11 mouse cellular contexts compared by ENCODE assay signal in genomic region chr3:65124975-65125374, GRCm38 (mm10). TPM values are rescaled to one million over a fixed set of nuclear protein-coding genes. Genes with fewer than 3 reads are reported as not detected.
DNase-seq lines count a peak whose midpoint lies in the region; ATAC-seq lines count a peak whose summit lies in the region.
"Had no signal": no experiment of that assay in that cellular context is flagged by ENCODE, and none has a peak within 500 bp of the region (broad histone marks: within the 10 kb centered on the region; RNA-seq: fewer than 3 reads in every experiment).

No protein-coding gene starts in this region.

- intact Hi-C loops in left cerebral cortex, postnatal 10 days (cut with DNase I) = no loop called here
- intact Hi-C loops in heart, postnatal 10 days (cut with DNase I) = no loop called here

- peak; percentile 81 for ATAC-seq in forebrain, embryonic 15.5 days (replicated peaks)
- ATAC-seq in forebrain, embryonic 12.5 days (ENCODE audit: low FRiP score) = no peak
- ATAC-seq in heart, embryonic 11.5 days (replicated peaks; ENCODE audit: insufficient number of reproducible peaks, low FRiP score, low TSS enrichment) = no peak

- no peak overlapping the region for H3K9ac ChIP-seq in forebrain, embryonic 15.5 days (replicated peaks)
- H3K9ac ChIP-seq in forebrain, embryonic 12.5 days = no peak overlapping the region
- no peak overlapping the region for H3K9ac ChIP-seq in heart, embryonic 11.5 days (ENCODE audit: low read depth, low read length)
- H3K9ac ChIP-seq: liver, embryonic 15.5 days; neural tube, embryonic 15.5 days had no signal

- H3K27me3 ChIP-seq in forebrain, embryonic 15.5 days = no peaks in the 10 kb centered on the region
- H3K27me3 ChIP-seq in forebrain, embryonic 12.5 days = no peaks in the 10 kb centered on the region
- no peaks in the 10 kb centered on the region for H3K27me3 ChIP-seq in heart, embryonic 11.5 days (ENCODE audit: control insufficient read depth, insufficient read depth, low read length)
- H3K27me3 ChIP-seq: liver, embryonic 15.5 days; neural tube, embryonic 15.5 days had no signal

- H3K4me2 ChIP-seq in forebrain, embryonic 15.5 days (replicated peaks) = no peak overlapping the region
- no peak overlapping the region for H3K4me2 ChIP-seq in forebrain, embryonic 12.5 days
- no peak overlapping the region for H3K4me2 ChIP-seq in heart, embryonic 11.5 days
- H3K4me2 ChIP-seq: liver, embryonic 15.5 days; neural tube, embryonic 15.5 days had no signal

- no peak overlapping the region for H3K27ac ChIP-seq in forebrain, embryonic 15.5 days (replicated peaks)
- H3K27ac ChIP-seq in forebrain, embryonic 12.5 days = no peak overlapping the region
- H3K27ac ChIP-seq in heart, embryonic 11.5 days (ENCODE audit: low read depth, low read length) = no peak overlapping the region
- H3K27ac ChIP-seq: liver, embryonic 15.5 days; neural tube, embryonic 15.5 days had no signal

- no peaks in the 10 kb centered on the region for H3K9me3 ChIP-seq in forebrain, embryonic 15.5 days
- H3K9me3 ChIP-seq in forebrain, embryonic 12.5 days = no peaks in the 10 kb centered on the region
- H3K9me3 ChIP-seq in heart, embryonic 11.5 days (replicated peaks; ENCODE audit: control insufficient read depth, low read length) = no peaks in the 10 kb centered on the region
- H3K9me3 ChIP-seq: liver, embryonic 15.5 days; neural tube, embryonic 15.5 days had no signal

- whole genome bisulfite sequencing in forebrain, embryonic 15.5 days = 62% methylated on average over 3 of the region's 3 CpGs
- WGBS in forebrain, embryonic 12.5 days = 88% methylated on average over 3 of the region's 3 CpGs
- 67% methylated on average over 3 of the region's 3 CpGs for WGBS in heart, embryonic 11.5 days (ENCODE audit: insufficient replicate concordance)

- H3K36me3 ChIP-seq in forebrain, embryonic 15.5 days = no peaks in the 10 kb centered on the region
- no peaks in the 10 kb centered on the region for H3K36me3 ChIP-seq in forebrain, embryonic 12.5 days (replicated peaks)
- no peaks in the 10 kb centered on the region for H3K36me3 ChIP-seq in heart, embryonic 11.5 days (ENCODE audit: control insufficient read depth, insufficient read depth, low read length)
- H3K36me3 ChIP-seq: liver, embryonic 15.5 days; neural tube, embryonic 15.5 days had no signal

- DNase-seq in NIH3T3 (ENCODE audit: low read depth) = peak; percentile 72
- DNase-seq in cerebellum, postnatal 14 days = peak; percentile 86 to 93
- peak; percentile 33 to 73 for DNase-seq in left cerebral cortex, postnatal 10 days (ENCODE audit: extremely low spot score in 1 of 2, low spot score in 2 of 2)
- no peak for DNase-seq in retina, embryonic 14.5 days (ENCODE audit: low spot score)
- no peak for DNase-seq in heart, postnatal 10 days

- no peak overlapping the region for H3K4me3 ChIP-seq in forebrain, embryonic 15.5 days
- H3K4me3 ChIP-seq in forebrain, embryonic 12.5 days (replicated peaks) = no peak overlapping the region
- H3K4me3 ChIP-seq in heart, embryonic 11.5 days (ENCODE audit: low read depth, low read length) = no peak overlapping the region
- H3K4me3 ChIP-seq: liver, embryonic 15.5 days; neural tube, embryonic 15.5 days had no signal

- H3K4me1 ChIP-seq in forebrain, embryonic 15.5 days = no peaks in the 10 kb centered on the region
- H3K4me1 ChIP-seq in forebrain, embryonic 12.5 days = no peaks in the 10 kb centered on the region
- no peaks in the 10 kb centered on the region for H3K4me1 ChIP-seq in heart, embryonic 11.5 days (ENCODE audit: control insufficient read depth, insufficient read depth, low read length)
- H3K4me1 ChIP-seq: liver, embryonic 15.5 days; neural tube, embryonic 15.5 days had no signal

RNA-seq across cellular contexts. Expression of gene Kcnab1, which starts 15.8 kb away (rescaled TPM):
- 6.5 TPM in 2 replicates for polyA plus RNA-seq in forebrain, embryonic 15.5 days (2015; fragmentation: Nextera tagmentation; extraction: Ambion mirVana)
- 3.3 and 3.6 TPM in 2 replicates for polyA plus RNA-seq in forebrain, embryonic 12.5 days (2016; fragmentation: Nextera tagmentation; extraction: Ambion mirVana)
- total RNA-seq in left cerebral cortex, postnatal 10 days (2021) = 10 to 100 TPM; 47.1 to 56.0 TPM
- 1 to 10 TPM; 4.0 to 4.6 TPM for total RNA-seq in heart, postnatal 10 days (2021)
- polyA plus RNA-seq in heart, embryonic 11.5 days (2014; fragmentation: Nextera tagmentation; extraction: Ambion mirVana) = 2.7 and 3.6 TPM in 2 replicates
- total RNA-seq: megakaryocyte-erythroid progenitor cell, adult 5-6 weeks had no signal

Comparison
In these comparisons a context has a peak if more than half of its experiments do, and no peak if none do; other contexts are left out.
1. DNase-seq: peak in NIH3T3 (single experiment), cerebellum, postnatal 14 days (2 of 2) and left cerebral cortex, postnatal 10 days (2 of 2); none in retina, embryonic 14.5 days (single experiment) and heart, postnatal 10 days (0 of 2).